Mouse (Mus musculus): ENCODE results near the gene Cxcr1. TPM values are rescaled to one million over a fixed set of nuclear protein-coding genes. Genes with fewer than 3 reads are reported as not detected.
"Not testable (repeated sequence)": the region's sequence is repeated elsewhere in the genome, so short reads cannot be mapped to it uniquely, and the experiment has no call there.

The Cxcr1 gene
- polyA plus RNA-seq, 1 experiment from 2014 or later, result not detected

- not testable (repeated sequence) for H3K27ac ChIP-seq (ENCODE audit: low read depth, low read length); ATAC-seq (ENCODE audit: insufficient read depth, low FRiP score, low TSS enrichment); H3K4me3 ChIP-seq (ENCODE audit: low read depth, low read length); H3K27me3 ChIP-seq (ENCODE audit: control insufficient read depth, insufficient read depth, low read length); H3K9ac ChIP-seq (ENCODE audit: low read length); H3K36me3 ChIP-seq (ENCODE audit: control insufficient read depth, insufficient read depth, low read length); H3K4me2 ChIP-seq (ENCODE audit: low read depth); H3K4me1 ChIP-seq (ENCODE audit: control insufficient read depth, insufficient read depth, low read length); DNase-seq (ENCODE audit: low spot score); H3K9me3 ChIP-seq (ENCODE audit: control insufficient read depth, low read length)
- WGBS, result 75% methylated on average over 4 of the region's 5 CpGs
These were observed 34.8 kb downstream of the Cxcr1 start for GRCm38 (mm10) chr1:74159613-74160012.

GRCm38 (mm10) chr1:74156381-74156910, 38.0 kb downstream of the Cxcr1 start:
- Histone ChIP-seq H3K9me3 (ENCODE audit: control insufficient read depth, low read length) (no peaks in the 10 kb centered on the region), H3K4me2 (ENCODE audit: low read depth) (no peak overlapping the region), H3K27ac (ENCODE audit: low read depth, low read length) (no peak overlapping the region), H3K4me1 (ENCODE audit: control insufficient read depth, insufficient read depth, low read length) (no peaks in the 10 kb centered on the region), H3K36me3 (ENCODE audit: control insufficient read depth, insufficient read depth, low read length) (no peaks in the 10 kb centered on the region), H3K9ac (ENCODE audit: low read length) (no peak overlapping the region), H3K4me3 (ENCODE audit: low read depth, low read length) (no peak overlapping the region), H3K27me3 (ENCODE audit: control insufficient read depth, insufficient read depth, low read length) (no peaks in the 10 kb centered on the region)
- WGBS, result 90% methylated on average over 14 of the region's 14 CpGs
- DNase-seq (ENCODE audit: low spot score) (no peak), ATAC-seq (ENCODE audit: insufficient read depth, low FRiP score, low TSS enrichment) (no peak)

- ATAC-seq (ENCODE audit: insufficient read depth, low FRiP score, low TSS enrichment) (no peak), DNase-seq (ENCODE audit: low spot score) (no peak)
- Histone ChIP-seq H3K9me3 (ENCODE audit: control insufficient read depth, low read length) (no peaks in the 10 kb centered on the region), H3K4me1 (ENCODE audit: control insufficient read depth, insufficient read depth, low read length) (no peaks in the 10 kb centered on the region), H3K4me3 (ENCODE audit: low read depth, low read length) (no peak overlapping the region), H3K27me3 (ENCODE audit: control insufficient read depth, insufficient read depth, low read length) (no peaks in the 10 kb centered on the region), H3K9ac (ENCODE audit: low read length) (no peak overlapping the region), H3K27ac (ENCODE audit: low read depth, low read length) (no peak overlapping the region), H3K4me2 (ENCODE audit: low read depth) (no peak overlapping the region), H3K36me3 (ENCODE audit: control insufficient read depth, insufficient read depth, low read length) (no peaks in the 10 kb centered on the region)
- 95% methylated on average over 6 of the region's 6 CpGs for WGBS
These were observed 38.9 kb downstream of the Cxcr1 start for GRCm38 (mm10) chr1:74155435-74156012.

- Histone ChIP-seq H3K27ac (ENCODE audit: low read depth, low read length) (no peak within 1 kb of the TSS), H3K27me3 (ENCODE audit: control insufficient read depth, insufficient read depth, low read length) (no peaks in the 10 kb centered on the region), H3K36me3 (ENCODE audit: control insufficient read depth, insufficient read depth, low read length) (no peaks in the 10 kb centered on the region), H3K9ac (ENCODE audit: low read length) (no peak within 1 kb of the TSS), H3K4me1 (ENCODE audit: control insufficient read depth, insufficient read depth, low read length) (no peaks in the 10 kb centered on the region), H3K9me3 (ENCODE audit: control insufficient read depth, low read length) (no peaks in the 10 kb centered on the region), H3K4me3 (ENCODE audit: low read depth, low read length) (no peak within 1 kb of the TSS), H3K4me2 (ENCODE audit: low read depth) (no peak within 1 kb of the TSS)
- DNase-seq (ENCODE audit: low spot score) (no peak), ATAC-seq (ENCODE audit: insufficient read depth, low FRiP score, low TSS enrichment) (no peak)
- WGBS, result 81% methylated on average over 8 of the region's 8 CpGs
These were observed 40.8 kb downstream of the Cxcr1 start, which contains the start of gene Cxcr2 for GRCm38 (mm10) chr1:74153461-74154184. TSS of gene Cxcr2 (plus strand) at chr1:74153989.

- no peaks in the 10 kb centered on the region for H3K27me3 ChIP-seq (ENCODE audit: control insufficient read depth, insufficient read depth, low read length)
- no peak for ATAC-seq (ENCODE audit: insufficient read depth, low FRiP score, low TSS enrichment)
- 86% methylated on average over 3 of the region's 3 CpGs for WGBS
These were observed 43.3 kb downstream of the Cxcr1 start for GRCm38 (mm10) chr1:74151091-74151490.

GRCm38 (mm10) chr1:74150101-74150500, 44.3 kb downstream of the Cxcr1 start:
- Histone ChIP-seq H3K4me3 (ENCODE audit: low read depth, low read length) (no peak overlapping the region), H3K27me3 (ENCODE audit: control insufficient read depth, insufficient read depth, low read length) (no peaks in the 10 kb centered on the region), H3K4me1 (ENCODE audit: control insufficient read depth, insufficient read depth, low read length) (no peaks in the 10 kb centered on the region), H3K36me3 (ENCODE audit: control insufficient read depth, insufficient read depth, low read length) (no peaks in the 10 kb centered on the region), H3K4me2 (ENCODE audit: low read depth) (no peak overlapping the region), H3K9me3 (ENCODE audit: control insufficient read depth, low read length) (no peaks in the 10 kb centered on the region), H3K27ac (ENCODE audit: low read depth, low read length) (no peak overlapping the region), H3K9ac (ENCODE audit: low read length) (no peak overlapping the region)
- DNase-seq (ENCODE audit: low spot score) (no peak), ATAC-seq (ENCODE audit: insufficient read depth, low FRiP score, low TSS enrichment) (no peak)
- 84% methylated on average over 3 of the region's 3 CpGs for WGBS

More at GRCm38 (mm10) chr1:74151091-74151490, 43.3 kb downstream of the Cxcr1 start:
- Histone ChIP-seq H3K36me3 (ENCODE audit: control insufficient read depth, insufficient read depth, low read length) (no peaks in the 10 kb centered on the region), H3K4me2 (ENCODE audit: low read depth) (no peak overlapping the region), H3K27ac (ENCODE audit: low read depth, low read length) (no peak overlapping the region), H3K4me3 (ENCODE audit: low read depth, low read length) (no peak overlapping the region), H3K4me1 (ENCODE audit: control insufficient read depth, insufficient read depth, low read length) (no peaks in the 10 kb centered on the region), H3K9me3 (ENCODE audit: control insufficient read depth, low read length) (no peaks in the 10 kb centered on the region), H3K9ac (ENCODE audit: low read length) (no peak overlapping the region)
- no peak for DNase-seq (ENCODE audit: low spot score)

GRCm38 (mm10) chr1:74149106-74149885, 45.1 kb downstream of the Cxcr1 start:
- Histone ChIP-seq H3K4me2 (ENCODE audit: low read depth) (no peak overlapping the region), H3K27ac (ENCODE audit: low read depth, low read length) (no peak overlapping the region), H3K27me3 (ENCODE audit: control insufficient read depth, insufficient read depth, low read length) (no peaks in the 10 kb centered on the region), H3K9ac (ENCODE audit: low read length) (no peak overlapping the region), H3K9me3 (ENCODE audit: control insufficient read depth, low read length) (no peaks in the 10 kb centered on the region), H3K4me3 (ENCODE audit: low read depth, low read length) (no peak overlapping the region), H3K4me1 (ENCODE audit: control insufficient read depth, insufficient read depth, low read length) (no peaks in the 10 kb centered on the region), H3K36me3 (ENCODE audit: control insufficient read depth, insufficient read depth, low read length) (no peaks in the 10 kb centered on the region)
- no peak for DNase-seq (ENCODE audit: low spot score)
- no peak for ATAC-seq (ENCODE audit: insufficient read depth, low FRiP score, low TSS enrichment)
- WGBS, result 91% methylated on average over 6 of the region's 6 CpGs

Data from neural tube, embryonic 11.5 days (tissue).